Mouse (Mus musculus): ENCODE measurements around the gene Cpne1. TPM values are rescaled to one million over a fixed set of nuclear protein-coding genes. Genes with fewer than 3 reads are reported as not detected.

The Cpne1 gene
- polyA plus RNA-seq, 1 experiment: 54.6 TPM

DNA sequence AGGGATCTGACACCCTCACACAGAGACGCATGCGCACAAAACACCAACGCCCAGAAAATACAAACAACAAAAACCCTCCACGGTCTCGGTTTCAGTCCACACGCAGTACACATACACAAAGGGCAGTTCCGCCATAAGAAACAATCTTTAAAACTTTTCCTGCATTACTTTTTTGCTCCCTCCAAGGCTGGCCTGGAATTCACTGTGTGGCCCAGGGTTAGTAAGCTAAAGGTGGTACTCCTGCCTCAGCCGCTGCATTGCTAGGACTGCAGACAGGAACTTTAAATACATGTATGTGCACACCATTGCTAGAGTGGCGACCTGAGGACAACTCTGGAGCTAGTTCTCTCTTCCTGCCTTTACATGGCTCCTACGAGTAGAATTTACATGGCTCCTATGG is 40.5 kb downstream of the Cpne1 start:
- no peaks in the 10 kb centered on the region for H3K79me3 ChIP-seq (ENCODE audit: low read depth)
- no peak overlapping the region for H3K4me3 ChIP-seq (ENCODE audit: insufficient read depth, poor library complexity, severe bottlenecking)
- TF ChIP-seq USF1 (IDR thresholded peaks at IDR 0.05; ENCODE audit: low read depth) (no peak), MYOG (IDR thresholded peaks at IDR 0.05; ENCODE audit: control insufficient read depth, extremely low read depth, insufficient read length) (no peak), MYOD1 (IDR thresholded peaks at IDR 0.05; ENCODE audit: control insufficient read depth, insufficient read length, low read depth) (no peak), CTCF (IDR thresholded peaks at IDR 0.05; ENCODE audit: control insufficient read depth, insufficient read depth, insufficient read length) (no peak), FOSL1 (IDR thresholded peaks at IDR 0.05; ENCODE audit: insufficient read depth, low read length, poor library complexity, severe bottlenecking) (no peak), MAX (IDR thresholded peaks at IDR 0.05) (no peak), CEBPB (IDR thresholded peaks at IDR 0.05; ENCODE audit: low read depth) (no peak)
- H3K36me3 ChIP-seq (ENCODE audit: control insufficient read depth, insufficient read depth): peaks cover 31% of the 10 kb centered on the region
- H3K27me3 ChIP-seq (ENCODE audit: control insufficient read depth, insufficient read depth, insufficient read length): no peaks in the 10 kb centered on the region
- no peaks in the 10 kb centered on the region for H3K79me2 ChIP-seq (ENCODE audit: control insufficient read depth, insufficient read depth)
- no peak overlapping the region for H3ac ChIP-seq (ENCODE audit: control insufficient read depth, insufficient read length, low read depth)

DNA sequence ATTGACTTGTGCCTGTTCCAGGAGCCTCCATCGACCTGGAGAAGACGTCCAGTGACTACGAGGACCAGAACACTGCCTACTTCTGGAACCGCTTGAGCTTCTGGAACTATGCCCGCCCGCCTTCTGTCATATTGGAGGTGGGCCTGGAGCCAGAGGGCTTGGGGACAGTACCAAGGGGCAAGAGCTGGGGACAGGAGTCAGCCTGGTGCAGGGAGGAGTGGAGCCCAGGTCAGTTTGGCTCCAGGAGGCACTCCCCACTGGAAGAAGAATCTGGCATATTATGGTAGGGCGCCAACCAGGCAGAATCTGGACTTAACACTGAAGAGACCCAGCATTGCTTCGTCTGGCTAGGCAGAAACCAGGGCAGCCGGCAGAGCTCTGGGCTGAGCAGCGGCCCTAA is 43.8 kb downstream of the Cpne1 start:
- peaks cover 20% of the 10 kb centered on the region for H3K36me3 ChIP-seq (ENCODE audit: control insufficient read depth, insufficient read depth)
- H3K4me3 ChIP-seq (ENCODE audit: insufficient read depth, poor library complexity, severe bottlenecking): no peak overlapping the region
- no peaks in the 10 kb centered on the region for H3K79me3 ChIP-seq (ENCODE audit: low read depth)
- TF ChIP-seq MYOD1 (IDR thresholded peaks at IDR 0.05; ENCODE audit: control insufficient read depth, insufficient read length, low read depth): no peak
- no peak for TF ChIP-seq MAX (IDR thresholded peaks at IDR 0.05)
- TF ChIP-seq CEBPB (IDR thresholded peaks at IDR 0.05; ENCODE audit: low read depth): no peak
- TF ChIP-seq FOSL1 (IDR thresholded peaks at IDR 0.05; ENCODE audit: insufficient read depth, low read length, poor library complexity, severe bottlenecking): no peak
- TF ChIP-seq USF1 (IDR thresholded peaks at IDR 0.05; ENCODE audit: low read depth): no peak
- no peak for TF ChIP-seq CTCF (IDR thresholded peaks at IDR 0.05; ENCODE audit: control insufficient read depth, insufficient read depth, insufficient read length)
- no peak for TF ChIP-seq MYOG (IDR thresholded peaks at IDR 0.05; ENCODE audit: control insufficient read depth, extremely low read depth, insufficient read length)
- H3ac ChIP-seq (ENCODE audit: control insufficient read depth, insufficient read length, low read depth): no peak overlapping the region
- no peaks in the 10 kb centered on the region for H3K27me3 ChIP-seq (ENCODE audit: control insufficient read depth, insufficient read depth, insufficient read length)
- H3K79me2 ChIP-seq (ENCODE audit: control insufficient read depth, insufficient read depth): no peaks in the 10 kb centered on the region

DNA sequence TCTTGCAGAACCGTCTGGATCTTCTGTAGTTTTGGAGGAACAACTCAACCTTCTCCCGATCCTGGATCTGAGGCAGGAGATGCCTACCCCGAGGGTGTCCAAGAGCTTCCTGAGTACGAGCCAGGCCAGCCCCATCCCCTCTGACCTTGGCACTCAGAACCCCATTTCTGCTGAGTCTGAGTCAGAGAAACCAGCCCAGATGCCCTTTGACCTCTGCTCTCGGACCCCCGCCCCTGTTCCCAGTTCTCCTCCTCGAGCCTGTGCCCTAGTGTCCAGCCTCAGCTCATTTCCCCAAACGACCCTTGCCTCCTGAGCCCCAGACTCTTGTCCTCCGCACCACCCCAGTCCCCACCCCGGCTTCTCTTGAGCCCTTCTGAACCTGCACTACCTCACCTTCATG is 45.6 kb downstream of the Cpne1 start:
- H3K79me3 ChIP-seq (ENCODE audit: low read depth): no peaks in the 10 kb centered on the region
- no peaks in the 10 kb centered on the region for H3K79me2 ChIP-seq (ENCODE audit: control insufficient read depth, insufficient read depth)
- H3K36me3 ChIP-seq (ENCODE audit: control insufficient read depth, insufficient read depth): peaks cover 17% of the 10 kb centered on the region
- TF ChIP-seq CEBPB (IDR thresholded peaks at IDR 0.05; ENCODE audit: low read depth) (no peak), MAX (IDR thresholded peaks at IDR 0.05) (no peak), MYOD1 (IDR thresholded peaks at IDR 0.05; ENCODE audit: control insufficient read depth, insufficient read length, low read depth) (no peak), FOSL1 (IDR thresholded peaks at IDR 0.05; ENCODE audit: insufficient read depth, low read length, poor library complexity, severe bottlenecking) (no peak)
- H3ac ChIP-seq (ENCODE audit: control insufficient read depth, insufficient read length, low read depth): peak overlapping the region; percentile 2
- H3K4me3 ChIP-seq (ENCODE audit: insufficient read depth, poor library complexity, severe bottlenecking): peak overlapping the region; percentile 41
- H3K27me3 ChIP-seq (ENCODE audit: control insufficient read depth, insufficient read depth, insufficient read length): no peaks in the 10 kb centered on the region

DNA sequence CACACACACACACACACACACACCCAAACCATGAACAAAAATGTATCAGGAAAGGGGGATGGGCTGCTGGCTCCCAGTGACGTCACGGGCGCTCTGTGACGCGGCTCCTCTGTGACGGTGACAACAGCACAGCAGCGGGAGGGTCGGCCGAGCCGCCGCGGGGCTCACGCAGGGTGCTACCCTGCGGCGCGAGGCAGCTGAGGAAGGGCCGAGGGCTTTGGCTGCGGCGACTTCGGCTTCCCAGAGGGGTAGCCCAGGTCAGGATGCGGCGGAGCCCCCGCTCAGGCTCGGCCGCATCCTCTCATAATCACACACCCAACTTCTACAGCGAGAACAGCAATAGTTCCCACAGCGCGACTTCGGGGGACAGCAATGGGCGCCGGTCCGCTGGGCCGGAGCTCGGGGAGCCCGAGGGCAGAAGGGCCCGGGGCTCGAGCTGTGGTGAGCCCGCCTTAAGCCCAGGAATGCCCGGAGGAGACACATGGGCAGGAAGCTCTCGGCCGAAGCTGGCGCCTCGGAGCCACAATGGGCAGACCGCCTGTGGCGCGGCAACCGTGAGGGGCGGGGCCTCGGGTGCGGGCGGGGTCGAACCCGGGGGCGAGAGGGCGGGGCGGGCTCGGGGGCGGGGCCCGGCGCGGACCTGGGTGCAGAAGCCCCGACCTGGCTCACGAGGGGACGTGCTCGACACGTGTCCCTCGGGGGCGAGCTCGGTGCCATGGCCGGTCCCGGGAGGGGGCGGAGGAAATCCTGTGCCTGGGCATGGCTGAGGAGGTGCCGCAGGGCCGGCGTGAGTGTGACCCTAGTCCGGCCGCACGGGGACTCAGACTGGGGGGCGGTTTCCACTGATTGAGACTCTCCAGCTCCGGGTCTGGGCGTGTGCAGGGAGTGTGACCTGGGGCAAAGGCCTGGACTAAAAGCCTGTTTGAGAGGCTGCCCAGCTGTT is 46.4 kb downstream of the Cpne1 start, which contains the start of gene Spag4:
Gene Spag4 (plus strand): TSS at position 77 of the 943 bp plus-strand sequence.
- Histone ChIP-seq H3ac (ENCODE audit: control insufficient read depth, insufficient read length, low read depth) (peak within 1 kb of the TSS; percentile 45), H3K79me2 (ENCODE audit: control insufficient read depth, insufficient read depth) (no peaks in the 10 kb centered on the region), H3K79me3 (ENCODE audit: low read depth) (no peaks in the 10 kb centered on the region), H3K27me3 (ENCODE audit: control insufficient read depth, insufficient read depth, insufficient read length) (no peaks in the 10 kb centered on the region), H3K36me3 (ENCODE audit: control insufficient read depth, insufficient read depth) (peaks cover 17% of the 10 kb centered on the region), H3K4me3 (ENCODE audit: insufficient read depth, poor library complexity, severe bottlenecking) (peak within 1 kb of the TSS; percentile 41)
- TF ChIP-seq CEBPB (IDR thresholded peaks at IDR 0.05; ENCODE audit: low read depth): no peak
- TF ChIP-seq MAX (IDR thresholded peaks at IDR 0.05): peak; percentile 72

DNA sequence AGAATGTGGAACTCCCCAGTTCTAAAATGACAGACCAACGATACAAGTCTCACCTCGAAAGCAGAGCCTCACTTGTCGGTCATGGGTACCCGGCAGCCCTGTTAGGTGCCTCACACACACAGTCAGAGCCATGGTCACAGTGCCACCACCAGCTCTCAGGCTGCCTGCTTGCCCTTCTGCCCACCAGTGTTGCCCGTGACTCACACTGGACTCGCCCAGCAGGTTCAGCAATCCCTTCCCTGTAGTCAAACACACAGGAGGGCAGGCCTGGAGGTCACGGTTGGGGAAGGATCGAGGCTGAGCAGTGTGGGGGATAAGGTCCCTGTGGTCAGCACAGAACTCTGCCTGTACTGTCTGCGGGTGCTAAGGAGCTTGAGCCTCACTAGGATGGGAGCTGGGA is 58.9 kb downstream of the Cpne1 start, which contains the start of gene Fer1l4:
Gene Fer1l4 (minus strand): TSS at position 132 of the 400 bp plus-strand sequence.
- TF ChIP-seq MAX (IDR thresholded peaks at IDR 0.05) (no peak), FOSL1 (IDR thresholded peaks at IDR 0.05; ENCODE audit: insufficient read depth, low read length, poor library complexity, severe bottlenecking) (no peak), CTCF (IDR thresholded peaks at IDR 0.05; ENCODE audit: control insufficient read depth, insufficient read depth, insufficient read length) (no peak)
- Histone ChIP-seq H3K27me3 (ENCODE audit: control insufficient read depth, insufficient read depth, insufficient read length) (peaks cover 13% of the 10 kb centered on the region), H3K4me3 (ENCODE audit: insufficient read depth, poor library complexity, severe bottlenecking) (no peak within 1 kb of the TSS), H3K36me3 (ENCODE audit: control insufficient read depth, insufficient read depth) (no peaks in the 10 kb centered on the region), H3K79me3 (ENCODE audit: low read depth) (no peaks in the 10 kb centered on the region), H3K79me2 (ENCODE audit: control insufficient read depth, insufficient read depth) (no peaks in the 10 kb centered on the region), H3ac (ENCODE audit: control insufficient read depth, insufficient read length, low read depth) (no peak within 1 kb of the TSS)

DNA sequence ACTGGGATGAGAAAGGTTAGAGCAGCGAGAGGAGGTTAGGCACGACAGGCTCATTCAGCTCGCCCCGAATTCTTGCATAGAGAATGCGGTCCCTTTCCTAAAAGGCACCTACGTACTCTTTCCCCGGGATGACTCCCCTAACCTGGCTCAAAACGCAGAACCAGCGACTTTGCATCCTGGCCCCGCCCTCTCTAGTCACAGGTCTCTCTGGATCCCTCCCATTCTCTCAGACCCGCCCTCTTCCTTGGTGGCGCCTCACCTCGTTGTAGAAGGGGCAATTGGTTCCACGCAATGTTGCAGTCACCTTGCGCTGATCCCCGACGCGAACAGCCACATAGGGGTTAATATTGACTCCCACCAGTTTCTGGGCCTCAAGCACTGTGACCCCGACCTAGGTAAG is 63.8 kb downstream of the Cpne1 start:
- H3K4me3 ChIP-seq (ENCODE audit: insufficient read depth, poor library complexity, severe bottlenecking): no peak overlapping the region
- no peak overlapping the region for H3ac ChIP-seq (ENCODE audit: control insufficient read depth, insufficient read length, low read depth)
- peaks cover 47% of the 10 kb centered on the region for H3K27me3 ChIP-seq (ENCODE audit: control insufficient read depth, insufficient read depth, insufficient read length)
- TF ChIP-seq MAX (IDR thresholded peaks at IDR 0.05) (no peak), MYOG (IDR thresholded peaks at IDR 0.05; ENCODE audit: control insufficient read depth, extremely low read depth, insufficient read length) (no peak), MYOD1 (IDR thresholded peaks at IDR 0.05; ENCODE audit: control insufficient read depth, insufficient read length, low read depth) (no peak), CEBPB (IDR thresholded peaks at IDR 0.05; ENCODE audit: low read depth) (no peak), FOSL1 (IDR thresholded peaks at IDR 0.05; ENCODE audit: insufficient read depth, low read length, poor library complexity, severe bottlenecking) (no peak), CTCF (IDR thresholded peaks at IDR 0.05; ENCODE audit: control insufficient read depth, insufficient read depth, insufficient read length) (no peak), USF1 (IDR thresholded peaks at IDR 0.05; ENCODE audit: low read depth) (no peak)
- no peaks in the 10 kb centered on the region for H3K79me2 ChIP-seq (ENCODE audit: control insufficient read depth, insufficient read depth)
- H3K36me3 ChIP-seq (ENCODE audit: control insufficient read depth, insufficient read depth): no peaks in the 10 kb centered on the region
- no peaks in the 10 kb centered on the region for H3K79me3 ChIP-seq (ENCODE audit: low read depth)
